Mouse (Mus musculus) T-cell, adult 2 months (primary cell): ENCODE data around the gene Hspe1.
"Not testable (repeated sequence)": the region's sequence is repeated elsewhere in the genome, so short reads cannot be mapped to it uniquely, and the experiment has no call there.

Experiments
- DNase-seq: peaks from one replicate; pipeline ENCODE4 v3.0.0; 2022; ENCODE audit warnings: low spot score

Hspe1 gene

GRCm38 (mm10) chr1:55085781-55086366 is 2.1 kb upstream of the Hspe1 start:
- no peak for DNase-seq

- DNase-seq = no peak
These were observed 998 bp upstream of the Hspe1 start for GRCm38 (mm10) chr1:55086868-55087400.

- DNase-seq = no peak
These were observed 479 bp upstream of the Hspe1 start for GRCm38 (mm10) chr1:55087401-55087904.

GRCm38 (mm10) chr1:55088611-55089497 is 922 bp downstream of the Hspe1 start:
- DNase-seq = no peak

- peak; percentile 7 for DNase-seq
These were observed 1.6 kb downstream of the Hspe1 start for GRCm38 (mm10) chr1:55089498-55090064.

- no peak for DNase-seq
These were observed 4.1 kb downstream of the Hspe1 start for GRCm38 (mm10) chr1:55092056-55092455.

- DNase-seq = no peak
These were observed 4.5 kb downstream of the Hspe1 start for GRCm38 (mm10) chr1:55092469-55092868.

GRCm38 (mm10) chr1:55106919-55107585 is 19.1 kb downstream of the Hspe1 start:
- DNase-seq = no peak

- DNase-seq = no peak
These were observed 19.7 kb downstream of the Hspe1 start for GRCm38 (mm10) chr1:55107644-55108043.

GRCm38 (mm10) chr1:55108473-55108872 is 20.5 kb downstream of the Hspe1 start:
- no peak for DNase-seq

GRCm38 (mm10) chr1:55109066-55109766 is 21.3 kb downstream of the Hspe1 start:
- no peak for DNase-seq

GRCm38 (mm10) chr1:55123046-55123445 is 35.1 kb downstream of the Hspe1 start:
- no peak for DNase-seq

- DNase-seq = no peak
These were observed 35.6 kb downstream of the Hspe1 start for GRCm38 (mm10) chr1:55123561-55123960.

- DNase-seq = not testable (repeated sequence)
These were observed 36.2 kb downstream of the Hspe1 start for GRCm38 (mm10) chr1:55124136-55124535.

GRCm38 (mm10) chr1:55129716-55130115 is 41.8 kb downstream of the Hspe1 start:
- no peak for DNase-seq

GRCm38 (mm10) chr1:55130190-55130916 is 42.4 kb downstream of the Hspe1 start:
- DNase-seq = no peak

GRCm38 (mm10) chr1:55130943-55131401 is 43.0 kb downstream of the Hspe1 start, which contains the start of gene Mob4:
Gene Mob4 (plus strand): TSS chr1:55131231.
- peak; percentile 91 for DNase-seq

GRCm38 (mm10) chr1:55131424-55132014 is 43.6 kb downstream of the Hspe1 start:
- DNase-seq = peak; percentile 67

- no peak for DNase-seq
These were observed 44.4 kb downstream of the Hspe1 start for GRCm38 (mm10) chr1:55132308-55132707.

- no peak for DNase-seq
These were observed 45.2 kb downstream of the Hspe1 start for GRCm38 (mm10) chr1:55133173-55133572.
